Mouse (Mus musculus) kidney, postnatal 10 days (tissue): ENCODE results near the gene Zan.

Experiments
- DNase-seq: peaks from one replicate; pipeline ENCODE4 v3.0.0; 2021; ENCODE audit warnings: mixed read lengths

The Zan gene

GRCm38 (mm10) chr5:137476964-137477363 is at the start of gene Zan:
Gene Zan (minus strand): TSS chr5:137477064.
- no peak for DNase-seq

GRCm38 (mm10) chr5:137526192-137526936 is 49.5 kb upstream of the Zan start:
- peak; percentile 74 for DNase-seq

GRCm38 (mm10) chr5:137525511-137525910 is 48.6 kb upstream of the Zan start:
- DNase-seq, result peak; percentile 18

GRCm38 (mm10) chr5:137524671-137525070 is 47.8 kb upstream of the Zan start:
- peak; percentile 19 for DNase-seq

- DNase-seq, result no peak
Measured at GRCm38 (mm10) chr5:137524251-137524515, 47.3 kb upstream of the Zan start.

GRCm38 (mm10) chr5:137523396-137524250 is 46.8 kb upstream of the Zan start:
- DNase-seq, result no peak

GRCm38 (mm10) chr5:137522711-137523110 is 45.8 kb upstream of the Zan start:
- no peak for DNase-seq

- DNase-seq, result no peak
Measured at GRCm38 (mm10) chr5:137521861-137522260, 45.0 kb upstream of the Zan start.

- DNase-seq, result no peak
Measured at GRCm38 (mm10) chr5:137519691-137520550, 43.1 kb upstream of the Zan start.

- DNase-seq, result peak; percentile 54
Measured at GRCm38 (mm10) chr5:137518436-137518835, 41.6 kb upstream of the Zan start, which contains the start of gene Gigyf1. Gene Gigyf1 (plus strand): TSS chr5:137518548.

- no peak for DNase-seq
Measured at GRCm38 (mm10) chr5:137514811-137515210, 37.9 kb upstream of the Zan start.

GRCm38 (mm10) chr5:137513951-137514721 is 37.3 kb upstream of the Zan start:
- DNase-seq, result no peak

GRCm38 (mm10) chr5:137512847-137513794 is 36.3 kb upstream of the Zan start:
- peak; percentile 68 for DNase-seq

- DNase-seq, result no peak
Measured at GRCm38 (mm10) chr5:137511706-137512105, 34.8 kb upstream of the Zan start.

- peak; percentile 54 for DNase-seq
Measured at GRCm38 (mm10) chr5:137510573-137511390, 33.9 kb upstream of the Zan start.

- peak; percentile 90 for DNase-seq
Measured at GRCm38 (mm10) chr5:137510014-137510501, 33.2 kb upstream of the Zan start.

GRCm38 (mm10) chr5:137504041-137504440 is 27.2 kb upstream of the Zan start:
- peak; percentile 45 for DNase-seq

- peak; percentile 93 for DNase-seq
Measured at GRCm38 (mm10) chr5:137502667-137503110, 25.8 kb upstream of the Zan start.

- DNase-seq, result peak; percentile 100
Measured at GRCm38 (mm10) chr5:137501709-137502666, 25.1 kb upstream of the Zan start, which contains the start of gene Pop7. Gene Pop7 (minus strand): TSS chr5:137502518.
